Mouse (Mus musculus): ENCODE measurements around the gene Gfod2.

Gene Gfod2

GRCm38 (mm10) chr8:105685796-105686308, 72.6 kb downstream of the Gfod2 start, which contains the start of gene Carmil2:
Gene Carmil2 (plus strand): TSS chr8:105686274.
- DNase-seq (ENCODE audit: low spot score in 2 of 2): peak; percentile 80 to 90

GRCm38 (mm10) chr8:105685325-105685724, 73.1 kb downstream of the Gfod2 start:
- no peak for DNase-seq (ENCODE audit: low spot score in 2 of 2)

GRCm38 (mm10) chr8:105677891-105678290, 80.6 kb downstream of the Gfod2 start:
- DNase-seq (ENCODE audit: low spot score in 2 of 2): no peak
